Mouse (Mus musculus) G1E (cell line): ENCODE measurements at regions not wholly inside any gene's neighbourhood (a gene's known extent, or its start where the extent isn't known, plus 50 kb on each side); places are given as distances from the start of the nearest gene placed in this dataset.

ENCODE experiments used
- CTCF ChIP-seq: IDR thresholded peaks from 2 replicates; pipeline ENCODE4 v1.5.1; 2012; ENCODE audit warnings: low read depth, low read length, inconsistent platforms, mixed read lengths
- GATA1 ChIP-seq: IDR thresholded peaks from 2 replicates; pipeline ENCODE4 v1.6.1; 2012; ENCODE audit warnings: borderline replicate concordance, low read length, inconsistent platforms, mixed read lengths
- GATA2 ChIP-seq: IDR thresholded peaks from 2 replicates; pipeline ENCODE4 v1.6.1; 2012; ENCODE audit warnings: low read depth, low read length, inconsistent platforms, borderline replicate concordance

DNA sequence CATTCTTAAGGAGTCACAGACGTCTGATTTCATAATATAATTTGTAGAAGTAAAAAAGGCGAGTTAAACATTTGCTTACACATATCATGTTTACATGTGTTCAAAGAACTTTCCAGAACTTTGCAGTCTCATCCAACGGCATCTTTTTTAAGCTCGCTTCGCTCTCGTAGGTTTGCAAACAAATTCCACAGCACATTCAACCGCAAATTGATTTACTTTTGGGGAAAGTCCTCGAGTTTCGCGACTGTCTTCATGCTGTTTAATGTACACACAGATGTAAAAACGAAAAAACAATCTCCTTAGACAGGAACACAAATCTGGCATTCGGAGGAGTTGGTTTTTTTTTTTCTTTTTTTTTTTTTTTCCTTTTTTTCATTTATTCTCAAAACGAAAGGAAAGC is 559.3 kb upstream of the 3110018I06Rik start:
- no peak for TF ChIP-seq GATA1
- TF ChIP-seq CTCF, result no peak
- TF ChIP-seq GATA2, result no peak
